Mouse (Mus musculus) olfactory bulb, adult 2 months (tissue): ENCODE data around the gene Igf2bp3.

Experiments
- CTCF ChIP-seq: fragments of 200-500 bp; IDR thresholded peaks from 2 replicates; pipeline ENCODE4 v1.5.1; 2012; ENCODE audit warnings: low read depth, mild to moderate bottlenecking, low read length, moderate library complexity; ENCODE audit not compliant: insufficient read depth
- POLR2A ChIP-seq: fragments of 200-500 bp; IDR thresholded peaks from 2 replicates; pipeline ENCODE4 v1.6.1; 2012; ENCODE audit warnings: mild to moderate bottlenecking, low read depth, low read length, moderate library complexity; ENCODE audit not compliant: insufficient read depth

GRCm38 (mm10) chr6:49106746-49107500 is 107.8 kb downstream of the Igf2bp3 start:
- TF ChIP-seq POLR2A (no peak), CTCF (no peak)
